Mouse (Mus musculus) hindbrain, postnatal 0 days (tissue): ENCODE data around the gene Hnrnpul1. TPM values are rescaled to one million over a fixed set of nuclear protein-coding genes. Genes with fewer than 3 reads are reported as not detected.

Experiments
- ATAC-seq: fragments of 200-750 bp; cut with Nextera tagmentation; 2 replicates; pipeline ENCODE4 v1.8.0; 2017; ENCODE audit warnings: mild to moderate bottlenecking, moderate TSS enrichment, moderate library complexity
- DNase-seq: peaks from one replicate; pipeline ENCODE4 v3.0.0-alpha.2; 2015; ENCODE audit warnings: low spot score
- H3K27ac ChIP-seq: fragments of 300-500 bp; sonication (generic); 2 replicates; pipeline ENCODE4 v1.5.1; 2014; ENCODE audit warnings: mild to moderate bottlenecking
- H3K27me3 ChIP-seq: fragments of 300-500 bp; sonication (generic); 2 replicates; pipeline ENCODE4 v1.6.1; 2014; ENCODE audit warnings: low read length, mixed read lengths; ENCODE audit not compliant: insufficient read depth
- H3K36me3 ChIP-seq: fragments of 300-500 bp; sonication (generic); 2 replicates; pipeline ENCODE4 v1.6.1; 2014; ENCODE audit warnings: low read length, mixed read lengths; ENCODE audit not compliant: insufficient read depth
- H3K4me1 ChIP-seq: fragments of 300-500 bp; sonication (generic); 2 replicates; pipeline ENCODE4 v1.6.1; 2014; ENCODE audit warnings: antibody characterized with exemption, low read length, mixed read lengths; ENCODE audit not compliant: insufficient read depth
- H3K4me2 ChIP-seq: fragments of 300-500 bp; sonication (generic); 2 replicates; pipeline ENCODE4 v1.6.1; 2014; ENCODE audit warnings: low read depth, mild to moderate bottlenecking, low read length, moderate library complexity, mixed read lengths
- H3K4me3 ChIP-seq: fragments of 300-500 bp; sonication (generic); 2 replicates; pipeline ENCODE4 v1.5.1; 2014; ENCODE audit warnings: low read length
- H3K9ac ChIP-seq: fragments of 300-500 bp; sonication (generic); replicated peaks from 2 replicates; pipeline ENCODE4 v1.6.1; 2014; ENCODE audit warnings: mild to moderate bottlenecking, low read length, moderate library complexity, mixed read lengths
- H3K9me3 ChIP-seq: fragments of 300-500 bp; sonication (generic); 2 replicates; pipeline ENCODE4 v1.6.1; 2016; ENCODE audit warnings: low read length, mixed read lengths
- CTCF ChIP-seq: IDR thresholded peaks from 2 replicates; pipeline ENCODE4 v1.5.1; 2016; ENCODE audit warnings: antibody characterized with exemption, control low read depth, low read depth
- WGBS: fragments of 180-500 bp; shearing (Covaris S2); extraction: QIAGEN DNeasy Blood & Tissue Kit; methylation state at CpG from one replicate; pipeline ENCODE4 v1.1.7; 2014; 5-methylcytosine and 5-hydroxymethylcytosine counted together
- polyA plus RNA-seq: library from polyadenylated mRNA; unstranded; fragments of >200 nt; fragmentation: Nextera tagmentation; extraction: Ambion mirVana; gene quantifications from 2 replicates; pipeline ENCODE4 v1.2.1, GENCODE M21; 2015
- total RNA-seq: library from RNA; depleted of rRNA; stranded (reverse); fragments of >200 nt; gene quantifications from 2 replicates; pipeline ENCODE4 v1.2.3, GENCODE M21; 2014

Gene Hnrnpul1
- total and polyA plus RNA-seq, 2 experiments from 2014 or later = 44.6 to 116 TPM

DNA sequence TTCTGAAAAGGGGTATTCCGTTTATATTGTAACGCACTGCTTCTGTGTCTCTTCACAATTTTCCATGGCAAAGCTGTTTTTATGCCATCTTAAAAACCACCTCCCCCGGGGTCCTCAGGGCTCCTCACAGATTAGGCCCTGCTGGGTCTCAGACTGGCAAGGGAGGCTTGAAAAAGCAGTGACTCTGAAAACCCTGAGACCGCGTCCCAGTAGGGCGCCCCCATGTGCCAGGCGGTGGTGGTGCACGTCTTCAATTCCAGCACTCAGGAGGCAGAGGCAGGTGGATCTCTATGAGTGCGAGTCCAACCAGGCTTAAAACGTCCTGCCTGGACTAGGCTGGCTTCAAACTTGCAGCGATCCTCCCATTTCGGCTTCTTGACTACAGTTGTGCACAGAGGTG is 53.8 kb downstream of the Hnrnpul1 start:
- H3K27ac ChIP-seq = no peak overlapping the region
- ATAC-seq (no peak), DNase-seq (no peak)
- 0 out of 2 replicates have a peak, but pooled peaks cover 3% of the 10 kb centered on the region for H3K4me1 ChIP-seq
- WGBS = 75% methylated on average over 12 of the region's 12 CpGs
- TF ChIP-seq CTCF = 0 out of 2 replicates have a peak, but pooled peaks have one; percentile 14
- H3K4me3 ChIP-seq = no peak overlapping the region
- H3K36me3 ChIP-seq = no peaks in the 10 kb centered on the region
- no peak overlapping the region for H3K4me2 ChIP-seq
- H3K9me3 ChIP-seq = no peaks in the 10 kb centered on the region
- no peaks in the 10 kb centered on the region for H3K27me3 ChIP-seq
- no peak overlapping the region for H3K9ac ChIP-seq

GRCm38 (mm10) chr7:25699851-25700250 is 54.7 kb downstream of the Hnrnpul1 start:
- DNase-seq = no peak
- WGBS = 53% methylated on average over 13 of the region's 13 CpGs
- Histone ChIP-seq H3K4me2 (no peak overlapping the region), H3K27me3 (no peaks in the 10 kb centered on the region), H3K4me1 (0 out of 2 replicates have a peak, but pooled peaks cover 3% of the 10 kb centered on the region), H3K27ac (no peak overlapping the region), H3K4me3 (no peak overlapping the region), H3K9me3 (no peaks in the 10 kb centered on the region), H3K9ac (no peak overlapping the region), H3K36me3 (no peaks in the 10 kb centered on the region)
- no peak for TF ChIP-seq CTCF
- no peak for ATAC-seq

DNA sequence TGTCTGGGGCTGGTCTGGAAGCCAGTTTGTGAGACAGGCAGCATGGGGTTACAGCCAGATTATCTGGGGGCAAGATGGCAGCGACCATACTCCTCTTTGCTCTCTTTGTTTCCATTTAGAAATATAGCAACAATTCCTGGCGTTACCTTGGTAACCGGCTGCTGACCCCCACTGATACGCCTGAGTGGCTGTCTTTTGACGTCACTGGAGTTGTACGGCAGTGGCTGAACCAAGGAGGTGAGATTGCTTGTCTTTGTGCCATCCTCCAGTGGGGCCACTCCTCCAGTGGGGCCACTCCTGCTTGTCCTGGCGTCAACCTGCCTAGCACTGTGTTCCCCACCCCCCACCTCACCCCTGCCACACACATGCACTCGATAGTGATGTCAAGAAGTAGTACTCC is 60.5 kb downstream of the Hnrnpul1 start:
- H3K36me3 ChIP-seq = no peaks in the 10 kb centered on the region
- H3K27ac ChIP-seq = 0 out of 2 replicates have a peak overlapping the region, but pooled peaks have one; percentile 32
- TF ChIP-seq CTCF = no peak
- H3K4me3 ChIP-seq = no peak overlapping the region
- H3K4me1 ChIP-seq = no peaks in the 10 kb centered on the region
- peak; percentile 74 for ATAC-seq
- H3K27me3 ChIP-seq = peaks cover 12% of the 10 kb centered on the region
- DNase-seq = peak; percentile 43
- no peak overlapping the region for H3K4me2 ChIP-seq
- H3K9ac ChIP-seq = no peak overlapping the region
- no peaks in the 10 kb centered on the region for H3K9me3 ChIP-seq
- 38% methylated on average over 8 of the region's 8 CpGs for WGBS

GRCm38 (mm10) chr7:25690051-25690450 is 64.5 kb downstream of the Hnrnpul1 start:
- peaks cover 38% of the 10 kb centered on the region for H3K27me3 ChIP-seq
- no peak for TF ChIP-seq CTCF

DNA sequence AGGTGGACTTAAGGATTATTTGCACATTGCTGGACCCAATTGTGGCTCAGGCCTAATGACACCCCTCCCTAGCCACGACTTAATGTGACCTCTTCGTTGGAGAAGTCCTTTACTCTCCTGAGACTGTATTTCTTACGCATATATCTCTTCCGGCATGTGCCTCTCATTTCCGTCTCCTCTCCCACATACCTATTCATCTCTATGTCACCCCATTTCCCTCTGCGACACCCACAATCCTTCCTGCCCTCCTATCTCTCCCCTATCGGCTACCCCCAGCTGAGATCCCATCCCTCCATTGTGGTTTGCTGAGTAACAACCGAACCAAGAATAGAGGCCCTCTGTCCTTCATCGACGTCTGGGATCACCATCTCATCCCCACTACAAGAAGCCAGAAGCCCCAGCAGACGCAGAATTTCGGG is 64.9 kb downstream of the Hnrnpul1 start:
- peak overlapping the region; percentile 86 for H3K4me2 ChIP-seq
- H3K27me3 ChIP-seq = peaks cover 38% of the 10 kb centered on the region
- H3K36me3 ChIP-seq = no peaks in the 10 kb centered on the region
- DNase-seq (no peak), ATAC-seq (no peak)
- H3K4me1 ChIP-seq = peaks cover 11% of the 10 kb centered on the region; the same call in 1 of the 2 replicates
- no peak overlapping the region for H3K27ac ChIP-seq
- 11% methylated on average over 12 of the region's 12 CpGs for WGBS
- no peaks in the 10 kb centered on the region for H3K9me3 ChIP-seq
- H3K4me3 ChIP-seq = peak overlapping the region; percentile 45
- H3K9ac ChIP-seq = peak overlapping the region; percentile 44; the same call in 1 of the 2 replicates
- no peak for TF ChIP-seq CTCF

More at GRCm38 (mm10) chr7:25690051-25690450, 64.5 kb downstream of the Hnrnpul1 start:
- DNase-seq (no peak), ATAC-seq (no peak)
- WGBS = 39% methylated on average over 5 of the region's 5 CpGs
- Histone ChIP-seq H3K4me2 (no peak overlapping the region; the same call in 1 of the 2 replicates), H3K36me3 (no peaks in the 10 kb centered on the region), H3K9me3 (no peaks in the 10 kb centered on the region), H3K27ac (no peak overlapping the region), H3K4me3 (no peak overlapping the region), H3K9ac (no peak overlapping the region), H3K4me1 (peaks cover 11% of the 10 kb centered on the region; the same call in 1 of the 2 replicates)

DNA sequence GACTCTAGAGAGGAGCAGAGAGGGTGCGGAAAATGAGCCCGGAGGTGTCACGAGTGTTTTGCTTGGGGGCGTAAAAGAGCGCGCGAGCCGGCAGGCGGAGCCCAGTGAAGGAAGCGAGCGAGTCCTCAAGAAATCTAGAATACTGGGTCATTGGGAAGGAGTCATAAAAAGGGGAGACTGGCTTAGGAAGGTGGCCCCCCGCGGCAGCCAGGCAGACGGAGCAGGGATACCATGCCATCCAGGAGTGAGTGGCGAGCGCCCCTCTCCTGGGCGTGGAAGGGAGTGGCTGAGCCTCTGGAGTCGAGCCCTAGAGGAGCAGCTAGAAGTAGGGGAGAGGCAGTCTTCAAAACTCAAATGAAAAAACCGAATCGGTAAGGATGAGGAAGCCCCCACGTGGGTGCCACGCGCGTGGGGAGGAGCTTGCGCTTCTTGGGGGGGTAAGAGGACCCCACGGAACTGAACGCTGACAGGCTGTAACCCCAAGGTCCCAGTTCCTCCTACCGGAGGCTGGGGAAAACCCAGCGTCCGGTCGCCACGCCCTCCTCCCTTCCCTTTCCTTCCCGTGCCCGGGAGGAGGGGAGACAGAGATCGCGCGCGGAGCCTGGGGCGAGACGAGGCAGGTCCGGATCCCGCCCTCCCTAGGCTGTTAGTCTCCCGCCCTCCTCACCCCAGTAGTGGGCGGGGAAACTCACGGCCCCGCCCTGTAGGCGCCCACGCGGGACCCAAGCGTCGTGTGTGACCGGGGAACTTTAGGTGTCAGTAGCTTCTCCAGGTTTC is 65.6 kb downstream of the Hnrnpul1 start:
- peak overlapping the region; percentile 26; the same call in 1 of the 2 replicates for H3K27ac ChIP-seq
- ATAC-seq = peak; percentile 44; the same call in 1 of the 2 replicates

More for the DNA sequence above, 65.6 kb downstream of the Hnrnpul1 start:
- peak; percentile 25 for DNase-seq
- Histone ChIP-seq H3K4me2 (peak overlapping the region; percentile 86), H3K36me3 (no peaks in the 10 kb centered on the region), H3K9ac (peak overlapping the region; percentile 44), H3K27me3 (peaks cover 38% of the 10 kb centered on the region), H3K9me3 (no peaks in the 10 kb centered on the region), H3K4me3 (peak overlapping the region; percentile 45), H3K4me1 (peaks cover 11% of the 10 kb centered on the region; the same call in 1 of the 2 replicates)
- WGBS = 1% methylated on average over 47 of the region's 52 CpGs
- peak; percentile 2; the same call in 1 of the 2 replicates for TF ChIP-seq CTCF
